Mouse (Mus musculus) cortical plate, adult 2 months (tissue): ENCODE measurements at regions not wholly inside any gene's neighbourhood (a gene's known extent, or its start where the extent isn't known, plus 50 kb on each side); places are given as distances from the start of the nearest gene placed in this dataset.

ENCODE experiments used
- H3K27ac ChIP-seq: fragments of 200-500 bp; 2 replicates; pipeline ENCODE4 v1.5.1; 2012; ENCODE audit warnings: low read length, control low read depth, inconsistent platforms; ENCODE audit not compliant: insufficient read depth
- H3K4me1 ChIP-seq: fragments of 200-500 bp; 2 replicates; pipeline ENCODE4 v1.6.1; 2011; ENCODE audit warnings: low read length; ENCODE audit not compliant: control insufficient read depth, insufficient read depth
- H3K4me3 ChIP-seq: fragments of 200-500 bp; 2 replicates; pipeline ENCODE4 v1.5.1; 2011; ENCODE audit warnings: mild to moderate bottlenecking, low read length, control low read depth; ENCODE audit not compliant: insufficient read depth
- CTCF ChIP-seq: fragments of 200-500 bp; IDR thresholded peaks from 2 replicates; pipeline ENCODE4 v1.5.1; 2011; ENCODE audit warnings: mild to moderate bottlenecking, control low read depth, low read length; ENCODE audit not compliant: insufficient read depth; ENCODE audit errors: extremely low read depth
- POLR2A ChIP-seq: fragments of 200-500 bp; IDR thresholded peaks from 2 replicates; pipeline ENCODE4 v1.6.1; 2011; ENCODE audit warnings: mild to moderate bottlenecking, low read length, control low read depth; ENCODE audit not compliant: insufficient read depth; ENCODE audit errors: extremely low read depth

- H3K27ac ChIP-seq, result no peak overlapping the region
- TF ChIP-seq CTCF (no peak), POLR2A (no peak)
- H3K4me3 ChIP-seq, result no peak overlapping the region
- no peaks in the 10 kb centered on the region for H3K4me1 ChIP-seq
Observed at GRCm38 (mm10) chr12:92233650-92234408, 384.9 kb upstream of the Sel1l start.

- H3K4me3 ChIP-seq, result no peak overlapping the region
- H3K4me1 ChIP-seq, result no peaks in the 10 kb centered on the region
- TF ChIP-seq POLR2A, result no peak
- no peak for TF ChIP-seq CTCF
- H3K27ac ChIP-seq, result no peak overlapping the region
Observed at GRCm38 (mm10) chr12:92228585-92228984, 379.6 kb upstream of the Sel1l start.

- TF ChIP-seq CTCF, result no peak
- TF ChIP-seq POLR2A, result no peak
- Histone ChIP-seq H3K27ac (no peak overlapping the region), H3K4me1 (no peaks in the 10 kb centered on the region), H3K4me3 (no peak overlapping the region)
Observed at GRCm38 (mm10) chr12:92203351-92203750, 354.4 kb upstream of the Sel1l start.

GRCm38 (mm10) chr12:92200602-92201001 is 351.6 kb upstream of the Sel1l start:
- no peak overlapping the region for H3K27ac ChIP-seq
- no peak overlapping the region for H3K4me3 ChIP-seq
- TF ChIP-seq POLR2A (no peak), CTCF (no peak)
- no peaks in the 10 kb centered on the region for H3K4me1 ChIP-seq

GRCm38 (mm10) chr12:92198738-92199477 is 350.0 kb upstream of the Sel1l start:
- H3K4me1 ChIP-seq, result no peaks in the 10 kb centered on the region
- no peak overlapping the region for H3K4me3 ChIP-seq
- TF ChIP-seq POLR2A (no peak), CTCF (no peak)
- H3K27ac ChIP-seq, result no peak overlapping the region

- Histone ChIP-seq H3K27ac (peak overlapping the region; percentile 29; the same call in 1 of the 2 replicates), H3K4me3 (no peak overlapping the region), H3K4me1 (no peaks in the 10 kb centered on the region; the same call in 1 of the 2 replicates)
- TF ChIP-seq CTCF (no peak), POLR2A (no peak)
Observed at GRCm38 (mm10) chr12:92193934-92194685, 345.2 kb upstream of the Sel1l start.

- TF ChIP-seq POLR2A (no peak), CTCF (no peak)
- 0 out of 2 replicates have a peak overlapping the region, but pooled peaks have one; percentile 77 for H3K27ac ChIP-seq
Observed at GRCm38 (mm10) chr12:92193199-92193933, 344.4 kb upstream of the Sel1l start.

GRCm38 (mm10) chr12:92189022-92189421 is 340.1 kb upstream of the Sel1l start:
- TF ChIP-seq CTCF, result no peak
- TF ChIP-seq POLR2A, result no peak
- Histone ChIP-seq H3K4me1 (no peaks in the 10 kb centered on the region; the same call in 1 of the 2 replicates), H3K27ac (no peak overlapping the region), H3K4me3 (no peak overlapping the region)

More at GRCm38 (mm10) chr12:92193199-92193933, 344.4 kb upstream of the Sel1l start:
- Histone ChIP-seq H3K4me3 (no peak overlapping the region), H3K4me1 (no peaks in the 10 kb centered on the region; the same call in 1 of the 2 replicates)

- Histone ChIP-seq H3K4me3 (no peak overlapping the region), H3K4me1 (no peaks in the 10 kb centered on the region), H3K27ac (no peak overlapping the region)
- no peak for TF ChIP-seq POLR2A
- no peak for TF ChIP-seq CTCF
Observed at GRCm38 (mm10) chr12:92187133-92187482, 338.2 kb upstream of the Sel1l start.
